Mouse (Mus musculus): ENCODE results near the gene Jph3.

Gene Jph3

DNA sequence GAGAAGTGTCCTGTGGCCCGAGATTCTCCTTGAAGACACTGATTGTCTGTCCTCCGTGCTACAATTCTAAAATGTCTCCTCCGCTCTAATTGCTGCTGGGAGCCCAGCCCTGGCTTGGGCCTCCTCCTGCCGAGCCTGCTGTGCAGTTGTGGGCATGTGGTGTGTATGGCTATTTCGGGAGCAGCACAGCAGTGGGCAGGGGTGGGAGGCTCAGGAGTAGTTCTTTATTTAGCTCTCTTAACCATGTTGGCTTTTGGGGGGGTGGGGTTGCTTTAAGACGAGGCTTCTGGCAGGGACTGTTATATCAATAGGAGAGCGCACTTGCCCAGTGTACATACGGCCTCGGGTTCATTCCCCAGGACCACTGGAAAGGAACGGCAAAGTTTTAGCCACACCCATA lies 57.1 kb downstream of the Jph3 start:
- no peak for DNase-seq (ENCODE audit: extremely low spot score)

DNA sequence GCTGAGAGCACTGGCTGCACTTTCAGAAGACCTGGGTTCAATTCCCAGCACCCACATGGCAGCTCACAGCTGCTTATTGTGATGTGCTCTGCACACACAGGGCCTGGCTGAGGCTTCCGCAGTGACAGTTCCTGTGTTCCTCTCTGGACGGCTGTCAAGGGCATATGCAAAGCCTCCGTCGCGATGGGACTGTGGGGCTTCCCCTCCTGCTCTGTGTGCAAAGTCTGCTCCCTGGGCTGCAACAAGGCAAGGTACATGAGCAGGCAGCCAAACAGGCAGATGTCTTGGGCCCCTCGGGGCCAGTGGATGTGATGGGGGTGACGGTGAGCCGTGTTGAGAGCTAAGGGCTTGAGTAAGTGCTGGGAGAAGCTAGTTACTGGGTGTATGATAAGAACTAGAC lies 59.4 kb downstream of the Jph3 start:
- DNase-seq (ENCODE audit: extremely low spot score): no peak

DNA sequence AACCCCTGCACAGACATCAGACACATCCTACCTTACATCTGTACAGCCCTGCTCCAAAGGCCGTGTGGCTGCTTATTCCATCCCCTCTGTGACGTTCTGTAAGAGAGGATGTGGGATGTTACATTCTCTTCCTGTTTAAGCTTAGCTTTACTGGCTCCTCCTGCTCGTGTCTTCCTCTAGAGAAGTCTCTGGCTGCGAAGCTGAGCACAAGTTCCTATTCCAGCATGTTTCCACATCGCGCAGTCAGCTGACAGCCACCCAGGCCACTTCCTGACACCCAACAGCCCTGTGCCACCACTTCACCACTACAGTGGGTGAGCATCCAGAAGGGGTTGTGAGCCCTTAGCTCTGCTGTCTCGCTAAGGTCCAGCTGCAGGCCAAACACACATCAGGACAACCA lies 62.7 kb downstream of the Jph3 start:
- DNase-seq (ENCODE audit: extremely low spot score): no peak

DNA sequence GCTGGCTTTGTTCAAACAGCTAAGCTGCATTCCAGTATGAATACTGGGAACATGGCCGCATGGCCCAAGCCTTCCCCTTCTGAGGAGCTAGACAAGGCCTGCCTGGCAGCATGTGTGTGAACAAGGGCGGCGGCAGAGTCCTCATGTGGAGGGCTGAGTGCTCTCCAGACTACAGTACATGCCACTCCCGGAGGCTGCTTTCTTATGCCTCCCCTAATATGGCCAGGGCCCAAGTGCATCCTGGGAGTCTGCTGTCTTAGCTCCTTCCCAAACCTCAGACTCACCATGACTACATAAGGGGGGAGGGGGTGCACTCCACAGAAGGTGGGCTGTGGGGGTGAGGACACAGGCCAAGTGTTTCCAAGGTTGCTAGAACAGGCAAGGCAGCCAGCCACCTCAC lies 63.2 kb downstream of the Jph3 start:
- DNase-seq (ENCODE audit: extremely low spot score): no peak

DNA sequence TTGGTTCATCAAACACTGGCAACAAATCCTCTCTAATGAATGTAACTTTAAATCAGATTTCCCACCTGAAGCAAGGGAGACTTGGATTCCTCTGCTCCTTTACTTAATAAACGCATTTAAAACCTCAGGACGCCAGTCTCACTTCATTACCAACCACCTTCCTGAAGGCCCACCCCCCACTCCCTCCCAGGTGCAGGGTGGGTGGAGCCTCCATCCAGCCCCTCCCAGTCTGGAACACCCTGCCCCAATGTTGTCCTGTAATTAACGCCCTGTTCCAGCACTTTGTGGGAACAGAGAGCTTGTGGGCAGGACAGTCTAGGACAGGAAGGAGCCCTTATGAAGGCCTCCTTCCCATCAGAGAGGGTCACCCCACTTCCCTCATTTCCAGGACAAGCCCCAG lies 64.7 kb downstream of the Jph3 start:
- DNase-seq (ENCODE audit: extremely low spot score): no peak

DNA sequence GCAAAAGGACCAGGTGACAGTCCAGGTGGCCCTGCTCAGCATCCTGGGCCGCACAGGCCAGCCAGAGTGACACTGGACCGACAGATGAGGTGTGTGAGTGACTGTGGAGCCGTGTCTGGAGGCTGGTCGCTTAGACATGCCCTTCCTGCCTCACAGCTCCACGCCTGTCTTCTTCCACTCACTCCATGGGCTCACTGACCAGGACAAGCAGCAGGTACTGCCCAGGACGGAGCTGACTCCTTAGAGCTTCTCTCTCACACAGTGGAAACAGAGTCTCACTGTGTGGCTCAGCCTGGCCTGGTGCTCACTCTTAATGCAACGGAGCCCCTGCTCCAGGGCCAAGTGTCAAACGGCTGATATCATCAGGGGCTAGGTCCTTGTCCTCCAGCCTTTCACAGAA lies 66.0 kb downstream of the Jph3 start:
- DNase-seq (ENCODE audit: extremely low spot score): no peak

DNA sequence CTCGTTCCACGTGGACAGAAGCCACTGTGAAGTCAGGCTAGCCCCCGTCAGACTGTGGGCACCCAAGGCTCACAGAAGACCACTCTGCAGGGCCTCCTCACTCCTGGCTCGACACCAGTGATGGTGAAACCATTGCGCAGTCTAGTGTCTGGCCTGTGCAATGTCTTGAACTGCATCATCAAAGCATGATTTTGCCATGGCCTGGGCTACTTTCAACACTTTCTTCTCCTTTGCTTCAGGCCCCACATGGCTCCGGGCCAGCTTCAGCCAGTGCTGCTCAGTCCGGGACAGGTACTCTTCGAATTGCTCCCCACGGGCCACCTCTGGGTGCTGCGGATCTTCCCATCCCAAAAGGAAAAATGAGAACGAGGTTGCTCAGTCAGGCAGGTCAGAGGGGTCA lies 67.0 kb downstream of the Jph3 start:
- no peak for DNase-seq (ENCODE audit: extremely low spot score)

DNA sequence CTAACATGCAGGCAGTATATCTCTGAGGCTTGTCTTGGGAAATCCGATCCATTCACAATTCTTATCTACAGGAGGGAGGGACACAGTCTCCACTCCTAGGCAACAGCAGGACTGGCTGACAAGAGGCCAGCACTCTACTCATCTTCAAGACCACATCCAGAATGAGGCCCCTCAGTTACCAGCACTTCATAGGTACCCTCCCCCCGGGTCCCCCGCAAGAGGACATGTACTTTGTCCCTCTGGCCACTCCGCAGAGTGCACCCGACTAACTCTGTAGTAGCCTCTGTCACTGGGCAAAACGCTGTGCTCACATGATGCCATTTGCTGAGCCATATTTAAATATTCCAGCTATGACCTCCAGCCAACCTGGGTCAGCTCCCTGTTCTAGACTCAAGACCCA lies 69.0 kb downstream of the Jph3 start:
- no peak for DNase-seq (ENCODE audit: extremely low spot score)

DNA sequence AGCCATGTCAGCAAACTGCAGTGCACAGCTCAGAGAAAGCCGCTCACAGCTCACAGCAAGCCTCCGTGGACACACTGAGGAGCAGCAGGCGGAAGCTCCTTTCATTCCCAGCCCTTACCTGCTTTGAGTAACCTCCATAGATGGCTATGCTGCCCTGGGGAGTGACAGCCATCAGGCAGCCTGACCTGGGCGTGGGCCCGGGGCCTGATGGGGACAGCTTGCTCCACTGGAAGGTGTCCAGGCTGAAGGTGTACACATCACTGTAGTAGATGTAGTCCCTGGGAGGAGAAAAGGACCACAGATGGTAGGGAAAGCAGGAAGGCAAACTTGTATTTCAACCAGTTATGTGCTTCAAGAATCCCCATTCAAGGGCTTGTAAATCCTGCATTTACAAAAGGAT lies 75.4 kb downstream of the Jph3 start:
- DNase-seq (ENCODE audit: extremely low spot score): no peak

DNA sequence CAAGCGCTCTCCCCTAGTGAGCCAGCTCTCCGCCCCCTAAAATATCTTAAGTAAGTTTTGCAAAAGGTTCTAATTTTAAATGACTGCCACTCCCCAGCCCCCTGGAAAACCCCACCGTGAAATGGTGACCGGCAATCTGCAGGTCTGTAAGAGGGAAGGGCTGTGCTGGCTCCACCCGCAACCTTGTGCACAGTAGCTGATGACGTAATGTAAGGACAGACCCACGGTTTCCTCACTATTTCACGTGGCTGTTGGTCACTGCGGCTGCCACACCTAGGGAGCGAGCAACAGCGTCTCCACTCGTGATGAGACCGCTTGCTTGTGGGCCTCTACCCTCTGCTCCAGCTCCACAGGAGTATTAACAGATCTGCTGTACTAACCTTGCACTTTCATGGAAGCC lies 76.7 kb downstream of the Jph3 start:
- DNase-seq (ENCODE audit: extremely low spot score): no peak

DNA sequence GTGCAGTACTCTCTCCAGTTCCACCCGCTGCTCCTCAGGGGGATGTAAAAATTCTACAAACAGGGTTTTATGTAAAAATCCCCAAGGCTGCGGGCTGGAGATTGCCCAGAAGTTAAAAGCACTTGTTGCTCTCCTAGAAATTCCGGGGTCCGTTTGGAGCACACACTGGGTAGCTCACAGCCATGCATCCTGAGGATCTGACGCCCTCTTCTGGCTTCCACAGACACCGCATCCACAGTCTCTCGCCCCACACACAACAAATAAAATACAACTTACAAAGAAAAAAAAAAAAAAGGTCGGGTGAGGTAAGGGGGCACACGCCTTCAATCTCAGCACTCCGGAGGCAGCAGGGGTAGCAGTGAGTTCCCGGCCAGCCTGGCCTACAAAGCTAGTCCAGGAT lies 78.6 kb downstream of the Jph3 start:
- no peak for DNase-seq (ENCODE audit: extremely low spot score)

DNA sequence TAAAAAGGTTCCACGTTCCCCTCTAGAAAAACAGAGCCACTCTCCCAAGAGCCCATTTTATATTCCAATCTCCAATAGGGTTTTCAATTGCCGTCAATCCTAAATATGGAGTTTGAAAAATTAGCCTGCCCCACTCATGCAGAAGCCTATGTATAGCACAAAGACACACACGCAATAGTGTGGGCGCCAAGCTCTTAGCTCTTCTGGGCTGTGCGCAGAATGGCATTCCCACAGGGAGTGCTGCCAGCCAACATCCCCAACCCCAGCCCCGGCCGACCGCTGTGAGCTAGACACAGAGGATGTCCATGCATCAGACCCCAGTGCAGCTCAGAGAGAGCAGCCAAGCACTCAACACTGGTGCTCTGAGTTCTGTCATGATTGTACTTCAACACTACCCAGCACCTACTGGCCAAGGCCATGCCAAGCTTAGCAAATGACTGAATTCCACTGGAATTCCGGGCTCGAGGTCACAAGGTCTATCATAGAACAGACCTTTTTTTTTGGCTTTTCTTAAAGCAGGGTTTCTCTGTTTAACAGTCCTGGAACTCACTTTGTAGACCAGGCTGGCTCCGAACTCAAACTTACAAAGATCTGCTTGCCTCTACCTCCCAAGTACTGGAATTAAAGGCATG lies 80.2 kb downstream of the Jph3 start:
- DNase-seq (ENCODE audit: extremely low spot score): no peak

DNA sequence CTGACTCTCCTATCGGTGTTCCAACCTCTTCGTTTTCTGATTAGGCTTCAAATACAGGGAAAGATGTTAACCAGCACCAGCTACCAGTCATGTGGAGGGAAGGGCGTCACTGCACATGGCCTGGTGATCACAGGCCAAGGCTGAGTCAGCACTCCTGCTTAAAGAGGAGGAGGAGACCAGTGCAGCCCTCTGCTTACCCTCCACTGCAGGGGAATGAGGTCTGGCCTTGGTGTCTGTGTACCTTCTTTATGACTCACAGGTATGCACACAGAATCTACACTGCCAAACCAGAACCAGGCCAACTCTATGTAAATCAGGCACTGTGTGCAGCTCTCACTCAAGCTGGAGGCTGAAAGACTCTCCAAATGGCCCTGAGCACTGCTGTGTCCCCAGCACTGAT lies 82.1 kb downstream of the Jph3 start:
- no peak for DNase-seq (ENCODE audit: extremely low spot score)

DNA sequence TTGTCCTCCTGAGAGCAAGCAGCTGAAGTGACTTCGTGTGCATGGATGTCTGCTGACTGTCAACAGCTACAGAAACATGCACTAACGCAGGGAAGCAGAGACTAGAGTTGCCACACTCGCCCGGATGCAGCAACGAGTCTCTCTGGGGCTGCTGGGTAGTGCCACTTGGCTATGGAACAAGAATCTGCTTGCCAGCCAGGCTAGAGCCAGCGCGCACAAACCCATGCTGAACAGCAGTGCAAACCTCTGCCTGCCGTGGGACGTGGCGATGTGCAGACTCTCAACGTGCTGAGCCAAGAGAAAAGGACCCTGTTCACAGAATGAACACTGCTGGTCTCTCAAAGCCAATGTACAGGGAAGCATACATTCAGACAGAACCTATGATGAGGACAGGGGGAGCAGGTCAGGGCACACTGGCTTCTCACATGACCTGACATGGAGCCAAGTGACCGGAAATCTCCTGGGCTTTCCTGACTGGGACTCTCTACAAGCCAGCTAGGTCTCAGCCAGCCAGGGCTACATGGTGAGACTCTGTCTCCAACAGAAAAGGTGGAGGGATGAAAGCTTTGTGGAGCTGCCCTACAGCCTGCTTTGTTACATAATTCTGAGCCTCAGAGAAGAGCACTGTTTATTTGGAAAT lies 82.6 kb downstream of the Jph3 start:
- no peak for DNase-seq (ENCODE audit: extremely low spot score)

DNA sequence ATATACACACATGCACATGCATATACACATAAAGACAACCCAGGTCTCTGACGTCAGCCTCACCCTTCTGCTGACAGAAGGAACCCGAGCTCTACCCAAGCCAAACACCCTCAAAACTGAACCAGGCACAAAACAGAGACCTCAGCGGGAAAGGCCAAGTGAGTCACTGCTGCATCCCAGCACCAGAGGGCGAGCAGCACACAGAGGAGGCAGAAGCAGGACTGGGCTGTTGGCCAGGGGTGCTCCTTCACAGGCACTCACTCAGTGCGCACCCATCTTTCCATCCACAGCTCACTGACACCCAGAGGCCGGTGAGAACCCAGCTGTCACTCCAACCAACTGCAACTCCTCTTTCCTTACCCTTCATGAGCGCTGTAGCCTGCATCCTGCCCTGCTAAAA lies 88.8 kb downstream of the Jph3 start:
- no peak for DNase-seq (ENCODE audit: extremely low spot score)

DNA sequence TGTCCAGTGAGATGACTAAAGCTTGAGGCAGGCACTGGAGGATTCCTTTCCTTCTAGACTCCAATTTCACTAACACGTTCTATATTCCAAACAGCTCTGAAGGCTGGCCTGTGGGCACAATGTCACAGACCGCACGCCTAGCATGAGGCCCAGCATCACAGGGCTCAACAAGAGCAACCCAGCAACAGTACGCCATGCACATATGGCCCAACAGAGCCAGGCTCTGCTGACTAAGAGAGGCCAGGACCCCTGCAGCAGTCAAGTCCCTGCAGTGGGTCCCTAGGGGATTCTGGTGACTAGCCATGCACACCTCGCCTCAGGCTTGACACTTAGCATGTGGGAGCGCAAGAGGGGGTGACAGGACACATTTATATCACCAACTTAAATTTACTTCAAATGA lies 91.4 kb downstream of the Jph3 start:
- no peak for DNase-seq (ENCODE audit: extremely low spot score)

DNA sequence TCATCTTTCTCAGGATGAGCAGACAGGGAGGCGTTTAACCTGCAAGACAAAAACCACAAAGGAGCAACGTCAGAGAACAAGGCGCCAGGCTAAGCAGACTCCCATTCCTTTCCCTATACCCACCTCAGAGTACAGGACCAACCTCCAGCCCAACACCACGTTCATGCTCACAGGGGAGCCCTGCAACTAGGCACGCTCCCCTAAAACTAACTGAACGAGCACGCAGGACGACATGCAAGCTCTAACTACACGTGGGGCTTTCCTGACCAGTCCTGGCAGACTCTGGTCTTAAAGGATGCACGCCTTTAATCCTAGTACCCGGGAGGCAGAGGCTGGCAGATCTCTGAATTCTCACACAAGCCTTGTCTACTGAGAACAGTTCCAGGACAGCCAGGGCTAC lies 91.9 kb downstream of the Jph3 start:
- DNase-seq (ENCODE audit: extremely low spot score): no peak

DNA sequence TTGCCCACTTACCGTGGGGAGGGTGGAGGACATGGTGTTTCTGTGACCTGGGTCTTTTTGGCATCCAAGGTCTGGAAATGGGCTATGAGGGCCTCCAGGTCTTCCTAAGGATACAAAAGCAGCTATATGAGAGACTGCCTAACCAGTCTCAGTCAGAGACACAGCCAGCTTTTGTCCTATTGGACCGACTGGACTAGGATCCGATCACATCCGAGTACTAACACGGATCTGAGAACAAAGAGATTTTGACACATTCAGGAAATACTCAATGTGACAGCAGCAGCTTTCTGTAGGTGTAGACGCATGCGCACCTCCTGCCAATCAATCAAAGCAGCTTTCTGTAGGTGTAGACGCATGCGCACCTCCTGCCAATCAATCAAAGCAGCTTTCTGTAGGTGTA lies 92.3 kb downstream of the Jph3 start:
- DNase-seq (ENCODE audit: extremely low spot score): no peak

DNA sequence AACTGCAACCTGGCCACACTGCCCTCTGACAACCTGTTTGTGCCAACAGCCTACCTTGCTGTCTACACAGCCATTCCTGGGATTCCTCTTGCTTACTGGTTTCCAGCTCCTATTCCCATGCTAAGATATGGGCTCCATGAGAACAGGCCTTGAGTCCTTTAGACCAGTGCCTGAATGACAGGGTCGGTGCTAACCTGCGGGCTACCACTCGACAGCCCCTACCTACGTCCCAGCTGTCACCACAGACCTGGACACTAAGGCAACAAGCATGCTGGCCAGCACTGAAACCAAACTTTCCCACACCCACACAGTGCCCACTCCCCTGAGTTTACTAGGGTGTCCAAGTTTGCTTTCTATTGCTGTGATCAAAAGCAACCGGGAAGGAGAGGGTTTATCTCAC lies 98.3 kb downstream of the Jph3 start:
- DNase-seq (ENCODE audit: extremely low spot score): no peak

DNA sequence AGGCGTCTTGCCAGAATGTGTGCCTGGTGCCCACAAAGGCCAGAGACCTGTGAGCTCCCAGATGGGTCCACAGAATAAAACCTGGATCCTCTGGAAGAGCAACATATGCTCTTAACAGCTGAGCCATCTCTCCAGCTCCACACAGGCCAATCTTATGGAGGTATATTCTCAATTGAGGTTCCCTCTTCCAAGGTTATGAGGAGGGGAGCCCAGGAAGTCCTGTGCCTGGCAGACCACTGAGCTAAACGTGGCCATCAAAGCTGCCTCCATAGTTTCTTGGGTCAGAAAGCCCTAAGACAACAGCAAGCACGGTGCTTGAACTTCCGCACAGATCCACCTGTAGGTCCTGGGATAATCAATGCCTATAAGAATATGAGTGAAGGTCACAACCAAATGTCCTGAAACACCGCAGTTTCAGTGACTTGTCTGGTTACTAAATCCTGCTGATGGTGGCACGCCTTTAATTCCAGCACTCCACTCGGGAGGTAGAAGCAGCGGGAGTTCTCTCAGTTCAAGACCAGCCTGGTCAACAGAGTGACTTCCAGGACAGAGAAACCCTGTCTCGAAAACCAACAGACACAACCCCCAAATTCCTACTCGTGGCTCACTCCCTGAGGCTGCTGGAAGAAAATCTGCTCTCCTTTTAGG lies 99.1 kb downstream of the Jph3 start:
- no peak for DNase-seq (ENCODE audit: extremely low spot score)

DNA sequence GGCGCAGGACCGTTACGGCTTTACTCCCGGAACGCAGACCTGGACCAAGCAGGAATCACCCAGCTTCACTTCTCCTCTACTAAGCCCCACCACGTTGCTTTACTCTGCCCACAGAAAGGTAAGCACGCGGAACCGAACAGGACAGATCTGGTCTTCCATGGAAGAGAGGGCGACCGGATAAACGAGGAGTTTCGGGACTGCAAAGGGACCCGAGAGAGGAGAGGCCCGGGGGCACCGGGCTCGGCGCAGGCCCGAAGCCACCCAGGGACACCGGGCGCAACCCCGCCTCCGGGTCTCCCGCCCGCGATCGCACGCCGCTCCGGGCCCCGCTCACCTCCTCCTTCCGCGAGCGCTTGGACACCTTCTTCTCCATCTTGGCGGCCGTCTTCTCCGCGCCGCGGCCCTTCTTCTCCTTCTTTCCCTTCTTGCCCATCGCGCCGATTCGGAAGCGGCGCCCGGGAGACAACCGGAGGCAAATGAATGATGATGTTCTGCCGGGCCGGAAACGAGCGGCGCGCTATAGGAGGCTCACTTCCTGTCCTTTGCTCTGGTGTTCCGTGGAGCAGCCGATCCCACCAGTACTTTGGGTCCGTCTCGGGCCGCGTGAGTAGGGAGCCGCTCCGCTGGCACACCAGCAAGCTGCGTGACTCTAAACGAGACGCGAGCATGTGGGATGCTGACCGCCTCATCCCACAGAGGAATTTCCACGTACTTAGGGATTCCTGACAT lies 99.8 kb downstream of the Jph3 start, which contains the start of gene Klhdc4:
TSS of gene Klhdc4 (minus strand) at position 522 of the 729 bp plus-strand sequence.
- DNase-seq (ENCODE audit: extremely low spot score): peak; percentile 89

DNA sequence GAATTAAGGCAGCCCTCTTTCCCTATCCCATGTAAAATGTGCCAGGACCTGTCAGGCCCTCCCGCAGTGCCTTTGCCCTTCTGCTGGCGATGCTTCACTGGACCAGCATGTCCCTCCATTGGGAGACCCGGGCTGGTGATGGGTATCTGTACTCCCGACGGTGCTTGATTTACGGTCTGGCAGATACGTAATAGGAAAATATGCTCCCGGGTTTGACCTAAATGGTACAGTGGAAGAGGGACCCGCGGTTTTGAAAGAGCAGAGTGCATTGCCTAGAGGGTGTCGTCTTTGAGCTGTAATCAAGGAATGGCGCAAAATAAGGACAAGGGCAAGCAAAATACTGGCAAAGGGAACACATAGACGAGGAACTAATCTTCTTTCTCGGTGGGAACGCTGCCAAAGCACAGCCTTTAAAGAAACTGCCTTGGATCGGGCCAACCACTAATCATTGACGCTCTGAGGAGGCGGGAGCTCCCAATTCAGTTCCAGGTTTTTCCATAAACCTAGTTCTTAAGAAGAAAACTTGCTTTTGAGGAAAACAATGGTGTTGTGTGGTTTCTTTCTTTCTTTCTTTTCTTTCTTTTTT lies 100.4 kb downstream of the Jph3 start:
- no peak for DNase-seq (ENCODE audit: extremely low spot score)
